Mouse (Mus musculus): ENCODE measurements at regions not wholly inside any gene's neighbourhood (a gene's known extent, or its start where the extent isn't known, plus 50 kb on each side); places are given as distances from the start of the nearest gene placed in this dataset.

DNA sequence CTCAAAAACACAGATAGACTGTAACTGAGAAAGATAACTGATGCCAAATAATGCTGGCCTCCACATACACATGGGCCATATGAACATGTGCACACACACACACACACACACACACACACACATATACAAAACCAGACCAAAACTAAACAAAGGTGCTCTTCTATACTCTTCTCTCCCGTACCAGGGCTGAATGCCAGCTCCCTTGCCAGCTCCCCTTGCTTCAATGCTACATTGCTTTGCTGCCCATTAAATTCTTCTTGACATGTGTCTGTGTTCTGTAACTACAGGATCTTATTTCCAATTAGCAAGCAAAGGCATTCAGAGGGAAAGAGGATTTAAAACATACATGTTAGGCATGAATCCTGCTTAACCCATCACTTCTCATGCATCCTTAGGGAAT is 74.3 kb upstream of the Chrm2 start:
- H3K27me3 ChIP-seq (ENCODE audit: control insufficient read depth, insufficient read depth, low read length): no peaks in the 10 kb centered on the region
- 71% methylated on average over 1 of the region's 1 CpGs for WGBS
- H3K9ac ChIP-seq (ENCODE audit: low read length): no peak overlapping the region
- H3K4me3 ChIP-seq (ENCODE audit: control insufficient read depth in 1 of 2, insufficient read depth in 1 of 2, low read depth in 1 of 2, low read length in 2 of 2): no peak overlapping the region
- ATAC-seq (ENCODE audit: insufficient number of reproducible peaks, insufficient read depth, low FRiP score, low read depth): no peak
- H3K36me3 ChIP-seq (ENCODE audit: control insufficient read depth, insufficient read depth, low read length): no peaks in the 10 kb centered on the region
- no peaks in the 10 kb centered on the region for H3K9me3 ChIP-seq (ENCODE audit: control insufficient read depth, low read length)
- H3K4me2 ChIP-seq (ENCODE audit: low read length): no peak overlapping the region
- H3K27ac ChIP-seq (replicated peaks in 1 of 2; ENCODE audit: control insufficient read depth in 1 of 2, insufficient read depth in 1 of 2, low read depth in 2 of 2, low read length in 2 of 2): no peak overlapping the region
- no peaks in the 10 kb centered on the region for H3K4me1 ChIP-seq (ENCODE audit: control insufficient read depth in 2 of 2, insufficient read depth in 2 of 2, low read length in 2 of 2)
